Mouse (Mus musculus) bone marrow macrophage, adult 2 months (primary cell): ENCODE measurements around the gene Sult2b1. TPM values are rescaled to one million over a fixed set of nuclear protein-coding genes. Genes with fewer than 3 reads are reported as not detected.

ENCODE experiments used
- H3K27ac ChIP-seq: 2 replicates; pipeline ENCODE4 v1.5.1; 2012; ENCODE audit warnings: low read depth, low read length; ENCODE audit not compliant: insufficient read depth
- H3K4me1 ChIP-seq: 2 replicates; pipeline ENCODE4 v1.6.1; 2012; ENCODE audit warnings: low read length; ENCODE audit not compliant: control insufficient read depth, insufficient read depth
- H3K4me3 ChIP-seq: 2 replicates; pipeline ENCODE4 v1.5.1; 2012; ENCODE audit warnings: mild to moderate bottlenecking, low read length, moderate library complexity; ENCODE audit not compliant: insufficient read depth
- CTCF ChIP-seq: IDR thresholded peaks from 2 replicates; pipeline ENCODE4 v1.5.1; 2012; ENCODE audit warnings: low read depth, mild to moderate bottlenecking, low read length, moderate library complexity
- POLR2A ChIP-seq: IDR thresholded peaks from 2 replicates; pipeline ENCODE4 v1.6.1; 2012; ENCODE audit warnings: mild to moderate bottlenecking, low read depth, low read length, borderline replicate concordance
- polyA plus RNA-seq: library from polyadenylated mRNA; stranded (reverse); fragments of >200 nt; gene quantifications from 2 replicates; pipeline ENCODE4 v1.2.4, GENCODE M21; 2012; ENCODE audit not compliant: missing spikeins, insufficient read depth, insufficient read length

Sult2b1 gene
- polyA plus RNA-seq, 1 experiment: 1.5 TPM

GRCm38 (mm10) chr7:45775237-45775636 lies 9.2 kb downstream of the Sult2b1 start:
- no peak overlapping the region for H3K27ac ChIP-seq
- no peak overlapping the region for H3K4me3 ChIP-seq
- H3K4me1 ChIP-seq: peaks cover 5% of the 10 kb centered on the region; the same call in 1 of the 2 replicates
- TF ChIP-seq POLR2A (no peak), CTCF (no peak)

- Histone ChIP-seq H3K4me3 (no peak overlapping the region), H3K27ac (no peak overlapping the region), H3K4me1 (no peaks in the 10 kb centered on the region)
- TF ChIP-seq CTCF (no peak), POLR2A (no peak)
These were observed 13.4 kb downstream of the Sult2b1 start for GRCm38 (mm10) chr7:45771101-45771500.

GRCm38 (mm10) chr7:45770427-45771082 lies 13.9 kb downstream of the Sult2b1 start:
- no peak overlapping the region for H3K4me3 ChIP-seq
- no peak overlapping the region for H3K27ac ChIP-seq
- no peaks in the 10 kb centered on the region for H3K4me1 ChIP-seq
- no peak for TF ChIP-seq CTCF
- TF ChIP-seq POLR2A: no peak

- no peak overlapping the region for H3K4me3 ChIP-seq
- TF ChIP-seq POLR2A (no peak), CTCF (no peak)
- H3K4me1 ChIP-seq: no peaks in the 10 kb centered on the region
- no peak overlapping the region for H3K27ac ChIP-seq
These were observed 17.0 kb downstream of the Sult2b1 start for GRCm38 (mm10) chr7:45767500-45767899.

GRCm38 (mm10) chr7:45766764-45767163 lies 17.7 kb downstream of the Sult2b1 start:
- H3K4me3 ChIP-seq: no peak overlapping the region
- TF ChIP-seq CTCF (no peak), POLR2A (no peak)
- no peaks in the 10 kb centered on the region for H3K4me1 ChIP-seq
- H3K27ac ChIP-seq: no peak overlapping the region

- no peak for TF ChIP-seq CTCF
- no peak for TF ChIP-seq POLR2A
- Histone ChIP-seq H3K4me1 (no peaks in the 10 kb centered on the region), H3K27ac (no peak overlapping the region), H3K4me3 (no peak overlapping the region)
These were observed 18.5 kb downstream of the Sult2b1 start for GRCm38 (mm10) chr7:45765995-45766394.

- TF ChIP-seq POLR2A: no peak
- no peak for TF ChIP-seq CTCF
- Histone ChIP-seq H3K4me1 (no peaks in the 10 kb centered on the region), H3K4me3 (no peak overlapping the region), H3K27ac (no peak overlapping the region)
These were observed 24.3 kb downstream of the Sult2b1 start for GRCm38 (mm10) chr7:45760151-45760550.

- TF ChIP-seq POLR2A: no peak
- no peak for TF ChIP-seq CTCF
- Histone ChIP-seq H3K4me3 (no peak overlapping the region), H3K4me1 (no peaks in the 10 kb centered on the region), H3K27ac (no peak overlapping the region)
These were observed 25.1 kb downstream of the Sult2b1 start for GRCm38 (mm10) chr7:45759400-45759799.

- Histone ChIP-seq H3K4me1 (no peaks in the 10 kb centered on the region), H3K27ac (no peak overlapping the region), H3K4me3 (no peak overlapping the region)
- TF ChIP-seq POLR2A: no peak
These were observed 28.8 kb downstream of the Sult2b1 start for GRCm38 (mm10) chr7:45755703-45756102.

GRCm38 (mm10) chr7:45750162-45750561 lies 34.3 kb downstream of the Sult2b1 start:
- TF ChIP-seq CTCF (no peak), POLR2A (no peak)
- H3K4me3 ChIP-seq: no peak overlapping the region
- H3K4me1 ChIP-seq: peaks cover 23% of the 10 kb centered on the region
- no peak overlapping the region for H3K27ac ChIP-seq
